Mouse (Mus musculus): ENCODE measurements around the gene Pklr.

Gene Pklr

DNA sequence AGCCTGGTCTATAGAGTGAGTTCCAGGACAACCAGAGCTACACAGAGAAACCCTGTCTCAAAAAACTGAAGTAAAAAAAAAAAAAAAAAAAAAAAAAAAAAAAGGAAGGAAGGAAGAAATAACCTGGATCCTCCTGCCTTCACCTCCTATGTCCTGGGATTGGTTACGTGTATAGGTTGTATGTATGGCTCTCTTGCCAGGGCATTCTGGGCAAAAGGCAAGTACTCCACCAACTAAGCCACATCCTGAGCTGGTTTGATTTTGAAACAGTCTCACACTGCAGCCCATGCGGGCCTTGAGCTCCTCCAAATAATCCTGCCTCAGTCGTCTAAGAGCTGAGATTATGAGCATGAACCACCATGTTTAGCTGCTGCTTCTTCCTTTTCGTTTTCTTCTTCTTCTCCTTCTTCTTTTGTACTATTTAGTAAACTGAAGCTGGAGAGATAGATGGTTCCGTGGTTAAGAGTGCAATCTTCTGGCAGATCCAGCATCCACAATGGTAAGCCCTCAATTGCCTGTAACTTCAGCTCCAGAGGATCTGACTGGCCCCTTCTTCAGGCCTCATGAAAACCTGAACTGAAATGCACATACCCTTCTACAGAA is 27.8 kb downstream of the Pklr start:
- peak; percentile 39 for DNase-seq (ENCODE audit: extremely low read depth, low read depth)

DNA sequence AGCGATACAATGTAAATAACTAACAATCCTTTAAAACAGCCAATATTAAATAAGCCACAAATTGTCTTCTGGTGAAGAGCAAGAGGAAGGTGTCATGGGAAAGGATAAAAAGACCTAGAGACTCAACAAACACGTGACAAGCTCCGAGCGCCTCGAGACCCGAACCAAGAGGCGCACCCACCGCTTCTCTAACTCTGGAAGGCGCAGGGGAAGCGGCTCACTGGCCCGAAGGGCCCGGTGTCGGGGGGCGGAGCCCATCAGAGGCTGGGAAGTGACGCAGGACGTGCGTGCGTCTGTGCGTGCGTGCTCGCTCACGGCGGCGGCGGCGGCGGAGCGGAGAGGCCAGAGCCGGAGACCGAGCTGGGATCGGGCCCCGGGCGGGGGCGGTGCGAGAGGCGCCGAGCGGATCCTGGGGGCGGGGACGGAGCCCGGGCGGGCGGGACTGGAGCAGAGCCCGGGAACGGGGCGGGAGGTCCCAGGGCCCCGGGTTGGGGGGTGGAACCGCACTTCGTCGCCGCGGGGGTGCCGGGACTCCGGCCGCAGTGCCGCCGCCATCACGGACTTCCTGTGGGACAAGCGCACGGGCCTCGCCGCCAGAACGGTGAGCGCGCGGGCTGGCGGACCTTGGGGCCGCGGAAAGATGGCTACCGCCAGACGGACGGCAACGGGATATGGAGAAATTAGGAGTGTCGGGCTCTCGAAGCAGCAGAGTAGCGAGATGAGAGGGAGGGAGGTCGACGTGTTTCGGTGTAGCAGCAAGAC is 28.7 kb downstream of the Pklr start, which contains the start of gene Clk2:
TSS of gene Clk2 (plus strand) at position 290 of the 762 bp plus-strand sequence.
- DNase-seq (ENCODE audit: extremely low read depth, low read depth), result peak; percentile 92

DNA sequence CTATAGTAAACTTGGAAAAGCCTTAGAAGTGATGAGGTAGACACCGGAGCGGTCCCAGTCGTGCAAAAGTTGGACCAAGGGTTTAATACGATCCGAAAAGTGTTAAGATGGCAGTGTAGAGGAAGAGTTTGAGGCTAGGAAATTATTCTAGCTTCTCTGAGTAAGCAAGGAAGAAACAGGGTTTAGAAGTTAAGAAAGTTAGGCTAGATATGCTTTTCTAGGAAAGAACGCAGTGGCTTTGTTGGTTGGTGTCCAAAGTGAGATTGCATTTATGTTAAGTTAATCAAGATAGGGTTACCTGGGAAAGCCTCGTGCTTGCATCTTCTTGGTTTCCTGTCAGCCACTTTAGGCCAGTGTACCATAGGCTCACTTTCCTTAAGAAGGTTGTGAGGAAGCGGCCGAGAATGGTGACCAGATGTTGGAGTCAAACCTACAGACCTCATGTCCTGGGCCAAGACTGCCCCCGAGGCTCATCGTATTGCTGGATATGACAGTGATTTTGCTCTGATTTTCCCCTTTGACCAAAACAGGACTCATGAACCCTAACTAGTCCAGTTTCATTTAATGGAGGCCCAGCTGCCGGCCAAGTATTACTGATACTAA is 29.4 kb downstream of the Pklr start:
- peak; percentile 33 for DNase-seq (ENCODE audit: extremely low read depth, low read depth)

DNA sequence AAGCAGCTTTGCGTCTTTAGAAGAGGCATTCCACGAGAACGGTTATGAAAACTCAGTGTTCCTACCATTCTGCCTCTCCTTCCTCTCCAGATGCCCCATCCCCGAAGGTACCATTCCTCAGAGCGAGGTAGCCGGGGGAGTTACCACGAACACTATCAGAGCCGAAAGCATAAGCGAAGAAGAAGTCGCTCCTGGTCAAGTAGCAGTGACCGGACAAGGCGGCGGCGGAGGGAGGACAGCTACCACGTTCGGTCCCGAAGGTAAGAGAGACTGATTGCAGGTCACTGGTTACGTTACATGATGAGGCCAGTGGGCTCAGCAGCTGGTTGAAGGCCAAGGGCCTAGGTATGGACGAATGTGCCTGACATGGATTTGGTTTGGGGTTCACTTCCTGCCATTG is 31.0 kb downstream of the Pklr start:
- DNase-seq (ENCODE audit: extremely low read depth, low read depth), result no peak

- DNase-seq (ENCODE audit: extremely low read depth, low read depth), result no peak
Measured at GRCm38 (mm10) chr3:89174844-89175243, 38.9 kb downstream of the Pklr start.

DNA sequence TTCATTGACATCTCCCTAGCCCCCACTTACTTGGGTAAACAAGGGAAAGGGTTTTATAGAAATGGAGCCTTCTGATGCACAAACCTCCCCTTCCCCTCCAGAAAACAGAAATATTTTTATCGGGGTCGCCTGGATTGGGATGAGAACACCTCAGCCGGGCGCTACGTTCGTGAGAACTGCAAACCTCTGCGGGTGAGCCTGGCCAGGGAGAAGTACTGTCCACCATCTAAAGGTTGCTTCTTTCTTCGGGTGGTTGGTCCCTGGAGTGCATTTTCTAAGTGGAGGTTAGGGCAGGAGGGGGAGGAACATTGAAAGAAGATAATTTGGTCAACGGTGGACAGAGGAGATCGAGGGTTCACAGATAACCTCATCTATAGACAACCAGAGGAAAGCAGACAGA is 39.6 kb downstream of the Pklr start:
- DNase-seq (ENCODE audit: extremely low read depth, low read depth), result no peak

DNA sequence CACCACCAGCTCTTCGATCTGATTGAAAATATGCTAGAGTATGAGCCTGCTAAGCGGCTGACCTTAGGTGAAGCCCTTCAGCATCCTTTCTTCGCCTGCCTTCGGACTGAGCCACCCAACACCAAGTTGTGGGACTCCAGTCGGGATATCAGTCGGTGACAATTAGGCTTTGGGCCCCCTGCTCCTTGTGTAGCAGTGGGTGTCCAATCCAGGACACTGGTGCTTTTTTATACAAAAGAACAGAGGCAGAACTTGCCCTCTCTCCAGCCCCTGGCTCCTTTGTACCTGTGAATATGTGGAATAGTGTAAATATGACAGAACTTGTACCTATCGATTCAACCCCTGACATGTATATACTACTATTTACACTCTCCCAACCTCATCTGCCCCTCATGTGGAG is 40.5 kb downstream of the Pklr start:
- no peak for DNase-seq (ENCODE audit: extremely low read depth, low read depth)

DNA sequence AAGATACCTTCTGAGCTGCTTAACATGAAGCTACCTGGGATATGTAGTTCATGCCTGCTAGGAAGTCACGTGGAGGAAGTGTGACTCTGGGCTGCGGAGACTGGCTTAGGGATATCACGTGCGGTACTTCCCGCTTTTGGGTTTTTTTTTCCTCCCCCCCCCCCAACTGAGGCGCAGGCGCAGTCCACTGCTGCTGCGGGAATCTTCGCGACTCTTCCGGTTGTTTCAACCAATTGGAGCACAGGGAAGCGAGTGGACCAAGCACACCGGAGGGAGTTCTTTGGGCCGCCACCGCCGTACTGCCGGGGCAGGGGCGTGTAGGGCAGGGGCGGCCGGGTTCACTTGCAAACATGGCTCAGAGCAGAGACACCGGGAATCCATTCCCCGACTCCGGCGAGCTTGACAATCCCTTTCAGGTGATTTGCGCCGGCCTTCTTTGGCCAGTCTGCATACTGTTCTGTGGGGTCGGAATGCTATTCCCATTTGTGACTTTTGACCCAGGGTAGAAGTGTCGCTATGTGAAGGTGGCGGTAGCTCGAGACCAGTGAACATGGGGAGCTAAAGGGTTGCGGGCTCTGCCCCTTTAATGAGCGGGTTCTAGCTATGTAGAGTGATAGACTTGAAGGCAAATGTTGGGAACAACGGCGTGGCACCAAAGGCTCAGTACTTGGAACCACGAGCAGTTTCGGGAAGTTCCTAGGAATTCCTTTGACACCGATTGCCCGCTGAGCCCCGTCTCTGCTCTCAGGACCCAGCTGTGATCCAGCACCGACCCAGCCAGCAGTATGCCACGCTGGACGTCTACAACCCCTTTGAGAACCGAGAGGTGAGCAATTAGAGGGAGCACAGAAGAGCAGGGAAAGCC is 41.5 kb downstream of the Pklr start, which contains the start of gene Scamp3:
TSS of gene Scamp3 (plus strand) at position 232 of the 865 bp plus-strand sequence.
- peak; percentile 99 for DNase-seq (ENCODE audit: extremely low read depth, low read depth)

DNA sequence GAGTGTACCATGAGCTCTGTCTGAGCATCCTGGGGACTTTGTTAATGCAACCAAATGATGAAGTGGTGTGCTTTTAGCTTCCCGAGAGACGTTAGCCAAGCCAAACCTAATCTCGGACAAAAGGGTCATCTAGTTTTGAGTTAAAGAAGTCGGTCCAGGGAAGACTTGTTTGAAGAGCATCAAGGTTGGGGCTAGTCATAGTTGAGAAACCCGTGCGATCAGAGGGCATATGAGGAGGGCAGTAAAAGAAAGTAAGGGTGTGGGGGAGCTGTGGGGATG is 42.1 kb downstream of the Pklr start:
- DNase-seq (ENCODE audit: extremely low read depth, low read depth), result no peak

DNA sequence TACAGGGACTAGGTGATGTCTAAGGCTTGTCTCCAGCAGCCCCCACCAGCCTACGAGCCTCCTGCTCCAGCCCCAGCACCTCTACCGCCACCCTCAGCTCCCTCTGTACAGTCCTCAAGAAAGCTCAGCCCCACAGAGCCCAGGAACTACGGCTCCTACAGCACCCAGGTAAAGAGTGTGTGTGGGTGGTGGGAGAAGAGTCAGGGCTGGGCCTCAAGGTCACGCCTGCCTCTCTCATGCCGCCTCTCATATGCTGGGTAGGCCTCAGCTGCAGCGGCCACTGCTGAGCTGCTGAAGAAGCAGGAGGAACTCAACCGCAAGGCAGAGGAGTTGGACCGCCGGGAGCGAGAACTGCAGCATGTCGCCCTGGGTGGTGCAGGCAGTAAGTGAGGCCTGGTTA is 43.1 kb downstream of the Pklr start:
- DNase-seq (ENCODE audit: extremely low read depth, low read depth), result no peak

GRCm38 (mm10) chr3:89181749-89182500 is 46.0 kb downstream of the Pklr start:
- no peak for DNase-seq (ENCODE audit: extremely low read depth, low read depth)

DNA sequence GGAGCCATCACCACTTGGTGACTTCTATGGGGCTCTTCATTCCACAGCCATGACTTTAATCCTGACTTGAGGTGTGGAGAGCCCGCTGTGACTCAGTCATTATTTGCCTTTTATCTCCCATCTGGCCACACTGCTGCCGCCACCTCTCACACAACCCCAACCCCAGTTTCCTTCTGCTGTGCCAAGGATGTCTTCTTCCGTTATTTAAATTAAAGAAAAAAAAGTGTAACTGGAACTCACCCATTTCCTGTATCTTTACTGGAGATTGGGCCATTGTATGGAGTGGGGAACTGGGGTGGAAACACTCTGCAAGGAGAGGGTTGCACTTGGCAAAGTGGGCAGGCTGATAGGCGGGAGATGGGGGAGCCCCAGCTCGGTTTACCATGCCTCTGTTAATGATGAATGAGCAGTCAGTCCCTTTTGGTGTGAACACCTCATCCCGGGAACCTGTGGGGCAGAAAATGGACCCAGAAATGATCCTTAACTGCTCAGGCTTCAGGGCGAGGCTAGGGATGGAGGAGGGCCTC is 46.7 kb downstream of the Pklr start:
- peak; percentile 87 for DNase-seq (ENCODE audit: extremely low read depth, low read depth)

DNA sequence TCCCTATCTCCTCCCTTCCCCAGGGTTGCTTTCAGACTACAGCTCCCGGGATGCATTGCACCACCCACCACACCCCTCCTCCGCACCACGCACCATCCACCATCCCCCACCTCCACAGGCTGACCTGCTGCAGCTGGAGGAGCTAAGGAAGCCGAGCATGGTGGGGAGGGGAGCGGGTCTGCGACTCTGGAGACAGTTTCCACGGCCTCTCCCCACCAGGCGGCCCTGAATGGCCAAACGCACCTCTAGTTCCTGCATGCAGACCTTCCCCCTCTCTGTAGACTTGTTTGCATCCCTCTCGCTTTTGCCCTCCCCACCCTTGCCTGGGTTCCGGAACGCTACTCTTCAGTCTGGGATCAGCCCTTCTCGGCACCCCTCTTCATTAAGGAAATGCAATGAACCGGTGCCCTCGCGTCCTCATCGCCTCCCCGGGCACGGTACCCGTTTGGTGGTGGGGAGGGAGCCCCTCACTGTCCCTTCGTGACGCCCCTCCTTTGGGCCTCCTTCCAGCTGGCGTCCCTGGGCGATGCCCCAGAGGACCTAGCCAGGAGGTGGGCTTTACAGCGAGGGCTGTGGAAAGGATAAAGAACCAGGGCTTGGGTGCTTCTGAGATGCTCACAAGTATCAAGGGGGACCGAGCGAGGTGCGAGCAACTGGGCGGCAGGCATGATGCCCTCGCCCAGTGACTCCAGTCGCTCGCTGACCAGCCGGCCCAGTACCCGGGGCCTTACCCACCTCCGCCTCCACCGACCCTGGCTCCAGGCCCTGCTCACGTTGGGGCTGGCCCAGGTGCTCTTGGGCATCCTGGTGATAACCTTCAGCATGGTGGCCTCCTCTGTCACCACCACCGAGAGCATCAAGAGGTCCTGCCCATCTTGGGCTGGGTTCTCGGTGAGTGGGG is 47.4 kb downstream of the Pklr start, which contains the start of gene Fam189b:
TSS of gene Fam189b (plus strand) at position 86 of the 901 bp plus-strand sequence.
- DNase-seq (ENCODE audit: extremely low read depth, low read depth), result no peak

- no peak for DNase-seq (ENCODE audit: extremely low read depth, low read depth)
Measured at GRCm38 (mm10) chr3:89183959-89184315, 48.0 kb downstream of the Pklr start.

GRCm38 (mm10) chr3:89187197-89187596 is 51.3 kb downstream of the Pklr start:
- no peak for DNase-seq (ENCODE audit: extremely low read depth, low read depth)

GRCm38 (mm10) chr3:89187690-89188477 is 51.9 kb downstream of the Pklr start:
- peak; percentile 61 for DNase-seq (ENCODE audit: extremely low read depth, low read depth)

DNA sequence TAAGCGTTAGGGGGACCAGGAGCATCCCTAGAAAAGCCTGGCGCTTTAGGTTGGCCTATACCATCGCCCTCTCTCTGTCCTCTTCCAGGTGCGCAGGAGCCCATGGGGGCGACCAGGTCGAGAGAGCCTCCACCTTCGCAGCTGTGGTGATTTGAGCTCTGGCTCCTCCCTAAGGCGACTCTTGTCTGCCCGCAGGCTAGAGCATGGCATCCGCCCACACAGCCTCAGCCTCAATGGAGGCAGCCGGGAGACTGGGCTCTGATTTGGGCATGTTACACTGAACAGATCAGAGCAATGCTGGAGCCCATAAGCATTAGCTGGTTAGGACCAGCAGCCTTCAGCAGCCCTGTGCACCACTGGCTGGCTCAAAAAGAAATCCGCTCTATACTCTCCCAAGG is 52.5 kb downstream of the Pklr start:
- no peak for DNase-seq (ENCODE audit: extremely low read depth, low read depth)

DNA sequence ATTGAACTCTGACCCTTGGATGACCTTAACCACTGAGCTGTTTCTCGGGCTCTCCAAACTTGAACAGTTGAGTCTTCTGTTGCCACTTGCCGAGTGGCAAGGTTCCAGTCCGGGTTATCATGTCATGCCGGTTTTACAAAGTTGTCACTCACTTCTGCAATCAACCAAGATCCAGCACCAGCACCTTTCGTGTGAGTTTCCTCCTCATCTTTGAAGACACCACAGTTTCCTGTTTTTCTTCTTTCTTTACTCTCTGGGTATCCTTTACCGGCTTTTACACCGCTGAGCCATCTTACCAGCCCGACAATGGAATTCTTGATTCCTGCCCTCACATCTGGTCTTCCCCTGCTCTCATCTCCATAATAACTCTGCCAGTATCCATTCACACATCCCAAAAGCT is 54.5 kb downstream of the Pklr start:
- peak; percentile 99 for DNase-seq (ENCODE audit: extremely low read depth, low read depth)

GRCm38 (mm10) chr3:89193351-89193750 is 57.4 kb downstream of the Pklr start:
- no peak for DNase-seq (ENCODE audit: extremely low read depth, low read depth)
